Mouse (Mus musculus): ENCODE results near the gene Ripor2. TPM values are rescaled to one million over a fixed set of nuclear protein-coding genes. Genes with fewer than 3 reads are reported as not detected.
A peak's percentile ranks its signal among the peaks of the same experiment; 100 is the strongest.

The Ripor2 gene
- total RNA-seq, 2 experiments from 2014 or later = 24.7 to 34.1 TPM

DNA sequence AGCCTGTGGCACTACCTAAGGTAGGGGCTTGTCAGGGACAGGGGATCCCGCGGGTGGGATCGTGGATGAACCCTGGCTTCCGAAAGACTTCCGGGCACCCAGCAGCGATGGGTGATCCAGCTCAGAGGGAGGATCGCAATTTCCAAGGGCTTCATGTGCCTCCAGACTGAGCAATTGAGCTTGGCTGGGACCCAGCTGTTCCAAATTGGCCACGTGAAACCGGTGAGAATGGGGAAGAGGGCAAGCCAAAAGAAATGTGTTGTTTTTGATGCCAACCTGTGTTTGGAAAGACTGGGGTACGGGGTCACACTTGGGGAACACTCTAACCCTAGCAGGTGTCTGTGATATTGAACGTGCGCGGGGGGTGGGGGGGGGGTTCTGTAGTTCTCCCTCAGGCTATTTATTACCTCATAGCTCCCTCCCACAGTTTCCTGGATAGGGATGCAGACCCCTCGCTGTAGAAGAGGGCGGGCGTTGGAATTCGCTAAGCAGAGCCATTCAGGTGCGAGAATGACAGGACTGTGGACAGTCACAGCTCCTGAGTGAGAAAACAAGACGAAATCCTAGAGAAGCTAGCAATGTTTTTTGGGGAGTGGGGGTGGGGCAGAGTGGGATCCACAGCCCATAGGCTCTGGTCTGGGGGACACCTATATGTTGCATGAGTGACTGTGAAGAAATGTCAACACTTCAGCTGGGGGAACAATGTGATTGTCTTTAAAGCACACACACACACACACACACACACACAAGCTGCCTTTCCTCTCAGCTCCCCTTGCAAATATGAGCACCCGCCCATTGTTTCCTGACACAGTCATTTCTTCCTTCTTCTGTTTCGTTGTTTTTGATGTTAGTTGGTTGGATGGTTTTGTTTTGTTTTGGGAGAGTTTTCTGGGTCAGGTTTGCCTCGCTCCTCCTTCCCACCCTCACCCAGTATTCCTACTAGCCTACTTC, 57.5 kb downstream of the Ripor2 start:
- ATAC-seq (replicated peaks; ENCODE audit: low FRiP score, low TSS enrichment, poor library complexity, severe bottlenecking) = no peak

DNA sequence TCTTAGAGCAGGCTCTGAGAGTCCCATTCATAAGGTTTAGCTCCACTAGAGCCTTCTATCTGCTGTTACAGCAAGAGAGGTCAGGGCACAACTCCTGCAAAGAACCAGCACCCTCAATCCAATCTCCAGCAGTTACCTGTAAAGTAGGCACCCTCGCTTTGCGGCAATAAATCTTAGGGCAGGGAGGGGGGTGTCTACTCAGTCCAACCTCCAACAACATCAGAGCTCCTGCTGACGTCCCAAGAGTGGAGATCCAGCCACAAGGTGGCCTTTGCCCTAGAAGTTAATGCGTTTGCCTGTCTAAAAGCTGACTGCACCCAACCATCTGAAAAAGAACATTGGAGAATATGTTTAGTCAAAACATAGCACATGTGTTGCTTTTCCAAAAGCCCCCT, 58.2 kb downstream of the Ripor2 start:
- ATAC-seq (replicated peaks; ENCODE audit: low FRiP score, low TSS enrichment, poor library complexity, severe bottlenecking) = peak; percentile 40; the same call in 1 of the 2 replicates

DNA sequence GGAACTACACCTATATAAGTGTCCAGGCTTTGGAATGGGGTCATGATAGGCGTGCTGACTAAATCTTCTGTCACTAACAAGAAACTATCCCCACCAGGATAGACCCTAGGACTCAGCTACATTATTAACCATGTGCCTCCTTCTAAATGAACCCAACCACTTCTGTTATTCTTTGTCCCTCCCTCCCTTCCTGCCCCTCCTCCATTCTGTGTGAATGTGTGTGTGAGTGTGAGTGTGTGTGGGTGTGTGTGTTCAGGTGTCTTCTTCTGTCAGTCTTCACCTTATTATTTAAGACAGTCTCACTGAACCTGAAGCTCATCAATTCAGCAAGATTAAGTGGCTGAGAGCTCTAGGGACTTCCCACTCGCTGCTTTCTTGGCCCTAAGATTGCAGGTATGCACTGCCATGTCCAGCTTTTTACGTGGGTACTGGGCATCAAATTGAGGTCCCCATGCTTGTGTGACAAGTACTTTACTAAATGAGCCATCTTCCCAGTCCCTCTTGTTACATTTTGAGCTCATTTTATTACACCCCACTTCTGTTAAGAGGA, 58.9 kb downstream of the Ripor2 start:
- no peak for ATAC-seq (replicated peaks; ENCODE audit: low FRiP score, low TSS enrichment, poor library complexity, severe bottlenecking)

DNA sequence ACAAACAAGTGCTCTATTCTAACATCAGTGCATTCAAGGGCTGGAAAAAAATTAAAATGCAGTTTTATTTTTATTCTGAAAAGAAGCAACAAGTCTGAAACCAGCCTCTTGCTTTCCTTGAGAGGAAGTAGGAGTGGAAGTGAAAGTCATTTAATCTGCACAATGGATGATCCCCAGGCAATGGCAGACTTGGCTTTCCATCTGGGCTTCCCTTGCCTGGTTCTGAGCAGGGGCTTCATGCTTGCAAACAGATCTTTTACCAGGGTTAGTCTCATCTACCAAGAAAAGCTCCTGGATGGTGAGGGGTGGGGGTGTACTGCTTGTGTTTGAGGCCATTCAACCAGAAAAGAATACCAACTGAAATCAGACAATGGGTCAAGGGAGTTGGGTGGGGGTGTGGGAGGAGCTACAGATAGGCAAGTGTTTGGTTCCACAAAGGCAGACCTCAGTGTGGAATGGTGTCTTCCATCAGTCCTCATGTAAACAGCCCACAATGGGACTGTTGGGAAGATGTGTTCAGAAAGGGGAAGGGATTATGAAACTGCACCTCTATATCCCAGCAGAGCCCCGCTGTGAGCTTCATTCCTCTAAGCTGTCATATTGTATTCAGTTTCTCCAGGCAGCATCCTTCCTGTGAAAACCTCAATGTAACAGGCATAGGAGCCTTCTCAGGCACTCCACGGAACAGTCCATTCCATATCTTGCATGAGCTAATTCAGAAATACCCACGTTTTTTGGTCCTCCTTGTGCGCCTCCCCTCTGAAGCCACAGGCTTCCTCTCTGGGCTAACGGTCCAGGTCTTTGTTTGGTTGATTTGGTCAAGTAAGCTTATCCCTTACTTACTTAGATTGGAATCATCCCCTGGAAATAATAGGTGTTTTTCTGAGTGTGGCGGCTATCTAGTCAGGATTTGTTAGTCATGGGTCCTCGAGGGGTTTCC, 59.8 kb downstream of the Ripor2 start:
- ATAC-seq (replicated peaks; ENCODE audit: low FRiP score, low TSS enrichment, poor library complexity, severe bottlenecking) = no peak

DNA sequence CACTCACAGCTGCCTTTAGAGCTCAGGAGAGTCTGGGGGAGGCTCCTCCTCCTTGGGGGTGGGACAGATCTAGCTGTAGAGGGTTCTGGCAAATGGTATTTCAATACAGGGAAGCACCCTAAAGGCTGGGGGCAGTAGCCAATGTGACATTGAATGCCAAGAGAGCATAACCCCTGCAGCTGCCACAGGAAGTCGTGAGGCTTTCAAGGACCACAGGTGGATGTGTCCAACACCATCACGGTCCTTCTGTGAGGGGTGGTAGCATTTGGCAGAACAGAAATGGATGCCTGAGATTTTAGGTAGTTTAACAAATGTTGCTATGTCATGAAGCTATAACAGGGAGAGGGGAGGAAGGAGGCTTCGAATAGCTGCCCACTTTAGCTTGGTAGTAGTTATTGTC, 63.2 kb downstream of the Ripor2 start:
- ATAC-seq (replicated peaks; ENCODE audit: low FRiP score, low TSS enrichment, poor library complexity, severe bottlenecking) = no peak

DNA sequence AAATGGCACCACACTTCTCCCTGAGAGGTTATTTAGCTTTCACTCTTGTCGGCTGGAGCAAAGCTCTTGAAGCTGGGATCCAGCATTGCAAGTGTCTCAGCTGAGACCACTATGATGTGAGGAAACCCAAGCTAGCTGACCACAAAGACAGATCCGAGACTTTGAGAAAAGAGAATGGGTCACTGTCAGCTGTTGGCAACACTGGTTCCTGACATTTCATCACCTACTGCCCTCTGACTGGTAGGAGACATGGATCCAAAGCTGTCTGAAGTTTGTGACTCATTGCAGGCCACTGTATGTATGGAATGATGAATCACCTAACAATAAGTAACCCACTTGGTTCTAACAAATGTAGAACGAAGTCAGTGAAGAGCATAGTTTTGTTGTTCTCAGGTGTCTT, 64.3 kb downstream of the Ripor2 start:
- no peak for ATAC-seq (replicated peaks; ENCODE audit: low FRiP score, low TSS enrichment, poor library complexity, severe bottlenecking)

DNA sequence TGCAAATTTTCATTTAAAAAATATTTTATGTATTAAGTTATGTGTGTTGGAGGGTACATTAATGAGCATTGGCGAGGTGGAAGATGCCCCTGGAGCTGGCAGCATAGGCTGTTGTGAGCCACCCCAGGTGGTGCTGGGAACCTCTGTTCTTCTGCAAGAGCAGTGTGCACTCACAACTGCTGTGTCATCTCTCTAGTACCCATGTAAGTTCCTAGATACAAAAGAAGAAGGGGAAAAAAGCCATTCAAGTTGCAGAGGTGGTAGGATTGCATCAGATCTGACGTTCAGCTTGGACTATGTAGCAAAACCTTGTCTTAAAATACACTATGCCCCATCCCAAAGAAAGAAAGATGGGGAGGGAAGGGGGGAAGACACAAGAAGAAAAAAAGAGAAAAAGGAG, 65.5 kb downstream of the Ripor2 start:
- no peak for ATAC-seq (replicated peaks; ENCODE audit: low FRiP score, low TSS enrichment, poor library complexity, severe bottlenecking)

DNA sequence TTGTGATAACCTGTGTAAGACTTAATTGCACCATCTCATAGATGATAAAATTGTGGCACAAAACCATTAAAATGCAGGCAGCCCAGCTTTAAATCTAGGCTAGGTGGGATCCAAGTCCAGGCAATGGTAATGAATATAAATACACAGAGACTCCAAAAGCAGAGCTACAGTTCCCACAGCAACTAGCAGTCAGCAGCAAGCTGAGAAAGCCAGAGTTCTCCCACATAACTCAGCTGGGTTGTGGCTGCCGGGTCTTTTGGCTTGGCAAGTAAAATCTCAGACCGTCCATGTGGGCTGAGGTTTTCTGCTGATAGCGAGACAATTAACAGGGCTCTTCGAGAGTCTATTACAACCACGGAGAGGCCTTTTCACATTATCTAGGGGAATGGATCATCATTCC, 66.0 kb downstream of the Ripor2 start:
- ATAC-seq (replicated peaks; ENCODE audit: low FRiP score, low TSS enrichment, poor library complexity, severe bottlenecking) = no peak

DNA sequence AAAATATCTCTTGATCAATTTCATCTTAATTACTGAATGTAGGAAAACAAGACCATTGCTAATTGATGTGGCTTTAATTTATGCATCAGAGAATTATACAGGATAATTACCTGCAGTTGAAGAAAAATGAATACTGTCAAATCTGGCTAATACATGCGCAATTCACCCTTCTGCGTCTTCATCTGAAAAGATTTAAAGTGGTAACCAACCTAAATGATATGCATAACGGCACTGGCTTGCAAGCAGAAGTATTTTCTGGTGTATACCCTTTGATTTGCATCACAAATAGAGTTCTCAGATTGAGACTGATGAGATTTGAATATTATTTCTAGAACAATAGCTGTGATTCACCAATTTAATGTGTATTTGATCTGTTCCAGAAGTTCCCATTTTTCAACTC, 66.7 kb downstream of the Ripor2 start:
- ATAC-seq (replicated peaks; ENCODE audit: low FRiP score, low TSS enrichment, poor library complexity, severe bottlenecking) = no peak

DNA sequence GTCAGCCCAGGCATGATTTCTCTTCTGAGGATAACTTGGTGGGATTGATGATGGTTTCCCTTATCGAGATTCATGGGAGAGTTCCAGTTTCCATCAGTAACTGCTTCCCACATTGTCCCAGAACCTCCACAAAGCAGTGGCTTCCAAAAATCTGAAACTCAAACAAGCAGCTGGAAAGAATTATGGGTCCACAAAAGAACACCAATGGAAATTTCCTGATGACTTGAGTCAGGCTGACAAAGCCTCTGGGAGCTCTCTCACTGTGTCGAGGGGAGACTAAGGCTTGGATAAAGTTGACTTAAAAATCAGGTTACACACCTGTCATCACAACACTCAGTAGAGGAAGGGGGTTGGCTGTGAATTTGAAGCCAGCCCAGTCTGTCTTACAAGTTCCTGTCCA, 67.1 kb downstream of the Ripor2 start:
- ATAC-seq (replicated peaks; ENCODE audit: low FRiP score, low TSS enrichment, poor library complexity, severe bottlenecking) = no peak

DNA sequence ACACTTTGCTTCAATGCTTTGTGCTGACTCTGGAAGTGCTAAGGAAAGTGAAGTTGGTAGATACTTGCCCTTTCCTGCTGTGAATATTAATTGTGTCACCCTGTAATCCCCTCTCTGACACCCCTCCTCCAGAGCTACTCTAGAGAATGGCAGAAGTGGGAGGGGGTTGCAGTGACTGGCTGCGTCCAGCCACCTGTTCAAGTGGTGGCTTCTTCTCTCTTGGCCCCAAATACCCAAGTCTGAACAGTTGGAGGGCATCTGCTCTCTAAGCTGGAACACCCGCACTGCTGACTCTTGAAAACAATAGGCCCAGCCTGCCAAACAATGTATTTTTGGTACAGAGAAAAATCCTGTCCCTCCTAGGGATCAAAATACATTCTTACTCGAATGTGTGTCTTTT, 69.0 kb downstream of the Ripor2 start:
- no peak for ATAC-seq (replicated peaks; ENCODE audit: low FRiP score, low TSS enrichment, poor library complexity, severe bottlenecking)

DNA sequence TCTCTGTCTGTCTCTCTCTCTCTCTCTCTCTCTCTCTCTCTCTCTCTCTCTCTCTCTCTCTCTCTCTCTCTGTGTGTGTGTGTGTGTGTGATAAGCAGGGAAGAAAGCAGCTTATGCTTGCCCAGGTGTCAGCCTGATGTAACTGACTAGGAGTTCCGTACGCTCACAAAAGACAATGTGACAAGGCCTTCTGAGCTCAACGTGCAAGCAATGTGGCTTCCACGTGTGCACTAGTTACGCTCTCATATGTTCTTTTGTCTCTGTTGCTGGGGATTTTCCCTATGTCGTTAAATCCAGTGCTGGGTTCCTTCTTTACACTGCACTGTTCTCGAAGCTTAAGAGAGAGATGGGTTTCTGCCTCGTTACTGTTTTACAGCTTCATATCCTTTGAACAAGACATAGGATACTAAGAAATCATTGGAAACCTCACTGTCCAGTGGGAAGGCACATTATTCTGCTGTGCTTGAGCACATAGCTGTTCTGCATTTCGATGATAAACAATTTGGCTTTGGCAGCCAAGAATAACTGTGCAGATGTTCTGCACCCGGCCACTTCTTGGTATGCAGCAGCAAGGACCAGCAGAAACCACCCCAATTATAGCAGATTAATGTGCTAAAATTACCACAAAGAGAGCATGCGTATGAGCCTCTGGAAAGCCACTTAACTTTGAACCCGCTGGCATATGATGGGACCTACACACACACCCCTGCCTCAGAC, 73.1 kb downstream of the Ripor2 start:
- ATAC-seq (replicated peaks; ENCODE audit: low FRiP score, low TSS enrichment, poor library complexity, severe bottlenecking) = peak; percentile 80

DNA sequence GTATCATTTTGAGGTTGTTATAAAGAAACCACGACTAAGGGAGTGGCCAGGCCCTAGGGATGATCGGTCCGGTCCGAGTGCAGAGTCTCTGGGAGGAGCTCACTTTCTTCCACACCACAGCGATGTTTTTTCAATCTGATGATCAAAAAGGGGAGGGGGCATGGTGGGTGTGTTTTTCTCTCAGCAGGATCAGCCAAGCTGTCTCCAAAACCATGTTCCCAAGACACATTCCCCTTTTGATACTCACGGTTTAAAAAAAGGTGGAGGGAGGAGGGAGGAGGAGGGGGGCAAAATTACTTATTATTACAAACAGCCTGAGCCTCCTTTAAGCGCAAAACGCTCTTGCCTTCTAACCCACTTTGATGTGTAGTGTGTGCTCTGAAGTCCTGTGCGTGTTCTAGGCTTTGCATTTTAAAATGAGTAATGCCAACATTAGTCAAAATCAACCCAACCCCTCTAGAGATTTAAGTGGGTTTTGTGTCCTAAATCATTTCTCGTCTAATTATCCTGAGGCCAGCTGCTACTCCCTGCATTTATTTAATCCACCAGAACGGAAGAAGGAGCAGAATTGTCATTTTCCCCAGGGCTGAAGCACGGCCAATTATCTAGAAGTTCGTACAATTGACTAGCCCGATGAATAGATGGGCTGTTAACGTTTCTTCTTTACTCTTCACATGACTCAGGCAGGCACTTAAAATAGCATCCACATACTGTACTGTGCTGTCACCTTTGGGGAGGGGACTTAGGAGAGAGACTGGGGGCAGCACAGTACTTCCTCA, 74.9 kb downstream of the Ripor2 start:
- ATAC-seq (replicated peaks; ENCODE audit: low FRiP score, low TSS enrichment, poor library complexity, severe bottlenecking) = no peak

DNA sequence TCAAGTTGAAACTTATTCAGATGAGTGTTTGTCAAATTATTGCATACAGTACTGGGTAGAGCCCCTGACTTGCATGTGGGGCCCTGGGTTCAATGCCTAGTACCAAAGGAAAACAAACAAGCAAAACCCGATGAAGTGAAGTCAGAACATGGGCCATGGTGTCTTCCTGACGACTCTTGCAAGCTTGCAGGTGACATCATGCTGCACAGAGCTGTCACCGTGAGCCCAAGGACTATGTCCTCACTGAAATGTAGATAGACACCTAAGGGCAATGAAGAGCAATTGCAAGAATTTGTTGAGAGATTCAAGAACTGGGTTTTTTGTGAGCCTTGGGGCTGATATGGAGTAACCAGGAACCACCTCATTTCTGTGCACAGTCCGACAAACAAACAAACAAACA, 84.8 kb downstream of the Ripor2 start:
- no peak for ATAC-seq (replicated peaks; ENCODE audit: low FRiP score, low TSS enrichment, poor library complexity, severe bottlenecking)

DNA sequence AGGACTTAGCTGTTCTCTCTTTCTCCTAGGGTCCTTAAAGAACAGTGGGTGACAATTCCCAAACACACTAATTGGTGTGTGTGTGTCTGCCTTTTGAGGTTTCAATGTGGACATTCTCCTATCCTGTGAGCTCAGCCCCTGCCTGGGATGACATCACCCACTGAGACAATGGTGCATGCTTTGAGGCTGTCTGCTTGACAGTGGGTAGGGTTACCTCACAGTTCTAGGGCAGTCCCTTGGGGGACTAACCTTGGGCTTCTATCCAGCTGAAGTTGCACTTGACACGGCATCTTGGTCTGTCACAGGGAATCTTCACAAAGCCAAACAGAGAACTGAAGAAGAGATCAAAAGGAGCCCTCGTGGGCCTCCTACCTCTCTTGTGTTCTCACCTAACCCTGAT, 86.6 kb downstream of the Ripor2 start:
- no peak for ATAC-seq (replicated peaks; ENCODE audit: low FRiP score, low TSS enrichment, poor library complexity, severe bottlenecking)

DNA sequence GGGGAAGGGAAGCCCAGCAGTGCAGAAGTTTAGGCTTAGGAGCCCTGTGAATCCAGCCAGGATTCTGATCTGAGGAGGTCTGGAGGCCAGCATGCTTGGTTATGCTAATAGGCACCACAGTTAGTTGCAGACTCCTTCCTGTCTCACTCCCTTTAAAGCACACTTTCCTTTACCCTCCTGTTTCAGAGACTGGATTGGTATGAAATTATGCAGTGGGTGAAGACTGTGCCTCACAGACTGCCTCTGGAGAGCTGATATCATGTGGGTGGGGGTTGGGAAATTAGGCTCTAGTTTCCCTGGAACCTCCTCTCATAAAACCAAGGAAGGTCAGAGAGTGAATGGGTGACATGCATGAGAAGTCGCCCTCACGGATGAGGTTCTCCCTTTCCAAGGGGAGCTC, 88.7 kb downstream of the Ripor2 start:
- no peak for ATAC-seq (replicated peaks; ENCODE audit: low FRiP score, low TSS enrichment, poor library complexity, severe bottlenecking)

DNA sequence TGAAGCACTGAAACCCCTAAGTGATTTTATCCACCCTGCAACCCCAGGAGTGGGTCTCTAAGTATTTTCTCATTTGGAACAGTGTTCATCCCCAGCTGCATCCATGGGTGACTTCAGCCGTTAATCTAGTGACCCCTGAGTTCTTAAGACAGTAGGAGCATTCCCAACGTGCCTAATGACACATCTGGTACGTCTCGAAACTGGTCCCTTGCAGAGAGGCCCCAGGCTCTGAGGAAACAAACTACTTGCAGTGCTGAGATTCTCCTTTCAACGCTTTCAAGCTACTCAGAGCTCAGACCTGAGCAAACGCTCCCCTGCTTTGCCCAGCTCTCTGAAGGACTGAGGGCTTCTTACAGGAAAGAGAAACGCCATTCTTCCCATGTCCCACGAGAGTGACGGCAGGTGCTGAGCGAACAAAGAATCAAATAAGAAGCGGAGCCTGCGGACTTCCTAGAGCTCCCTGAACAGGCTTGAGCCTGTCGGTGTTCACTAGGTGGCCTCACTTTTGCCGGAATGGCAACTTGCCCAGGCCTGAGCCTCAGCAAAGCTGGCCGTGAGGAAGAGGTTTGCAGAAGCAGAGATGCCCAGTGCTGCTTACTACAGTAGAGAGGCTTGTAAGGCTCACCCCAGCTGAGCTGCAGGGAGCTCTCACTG, 97.2 kb downstream of the Ripor2 start:
- ATAC-seq (replicated peaks; ENCODE audit: low FRiP score, low TSS enrichment, poor library complexity, severe bottlenecking) = no peak

DNA sequence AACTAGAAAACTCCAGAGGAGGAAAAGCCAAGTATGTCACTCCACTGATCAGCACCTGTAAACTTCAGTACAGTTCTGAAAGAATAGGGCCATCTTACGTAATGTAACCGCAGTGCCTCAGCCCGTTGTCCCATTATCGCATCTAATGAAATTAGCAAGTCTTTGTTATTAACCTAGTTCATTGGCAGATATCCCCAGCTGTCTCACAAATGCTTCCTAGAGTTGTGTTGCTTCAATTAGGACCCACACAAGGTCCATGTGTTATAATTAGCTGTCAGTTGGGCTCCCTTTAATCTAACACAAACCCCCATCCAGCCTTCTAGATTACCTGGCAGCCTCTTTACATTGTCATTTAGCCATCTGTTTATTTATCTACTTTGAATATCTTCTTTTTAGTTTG, 99.0 kb downstream of the Ripor2 start:
- no peak for ATAC-seq (replicated peaks; ENCODE audit: low FRiP score, low TSS enrichment, poor library complexity, severe bottlenecking)

All from megakaryocyte-erythroid progenitor cell, adult 5-6 weeks (primary cell).